Mouse (Mus musculus) lung, embryonic 16.5 days (tissue): ENCODE results near the gene Ankrd12. TPM values are rescaled to one million over a fixed set of nuclear protein-coding genes. Genes with fewer than 3 reads are reported as not detected.

ENCODE experiments used
- ATAC-seq: fragments of 200-750 bp; cut with Nextera tagmentation; 2 replicates; pipeline ENCODE4 v1.8.0; 2017; ENCODE audit warnings: low read depth, mild to moderate bottlenecking, moderate library complexity
- H3K27ac ChIP-seq: fragments of 300-500 bp; sonication (generic); 2 replicates; pipeline ENCODE4 v1.5.1; 2014; ENCODE audit warnings: mild to moderate bottlenecking, control low read depth, low read length
- H3K27me3 ChIP-seq: fragments of 300-500 bp; sonication (generic); 2 replicates; pipeline ENCODE4 v1.6.1; 2014; ENCODE audit warnings: low read depth, low read length, mixed read lengths; ENCODE audit not compliant: control insufficient read depth, insufficient read depth
- H3K36me3 ChIP-seq: fragments of 300-500 bp; sonication (generic); 2 replicates; pipeline ENCODE4 v1.6.1; 2014; ENCODE audit warnings: low read length; ENCODE audit not compliant: control insufficient read depth, insufficient read depth
- H3K4me1 ChIP-seq: fragments of 300-500 bp; sonication (generic); replicated peaks from 2 replicates; pipeline ENCODE4 v1.6.1; 2014; ENCODE audit warnings: low read length, mixed read lengths; ENCODE audit not compliant: control insufficient read depth, insufficient read depth
- H3K4me2 ChIP-seq: fragments of 300-500 bp; sonication (generic); 2 replicates; pipeline ENCODE4 v1.6.1; 2014; ENCODE audit warnings: low read depth, low read length, control low read depth
- H3K4me3 ChIP-seq: fragments of 300-500 bp; sonication (generic); 2 replicates; pipeline ENCODE4 v1.5.1; 2014; ENCODE audit warnings: mild to moderate bottlenecking, low read length, control low read depth
- H3K9ac ChIP-seq: fragments of 300-500 bp; sonication (generic); 2 replicates; pipeline ENCODE4 v1.6.1; 2014; ENCODE audit warnings: low read length, control low read depth
- H3K9me3 ChIP-seq: fragments of 300-500 bp; sonication (generic); 2 replicates; pipeline ENCODE4 v1.6.1; 2016; ENCODE audit warnings: low read length; ENCODE audit not compliant: control insufficient read depth
- WGBS: fragments of 180-500 bp; shearing (Covaris S2); extraction: QIAGEN DNeasy Blood & Tissue Kit; methylation state at CpG from one replicate; pipeline ENCODE4 v1.1.7; 2014; 5-methylcytosine and 5-hydroxymethylcytosine counted together
- polyA plus RNA-seq: library from polyadenylated mRNA; unstranded; fragments of >200 nt; fragmentation: Nextera tagmentation; extraction: Ambion mirVana; gene quantifications from 2 replicates; pipeline ENCODE4 v1.2.1, GENCODE M21; 2015

Gene Ankrd12
- polyA plus RNA-seq, 1 experiment from 2014 or later = 20.7 TPM

GRCm38 (mm10) chr17:65916135-65916668, 160.7 kb downstream of the Ankrd12 start:
- Histone ChIP-seq H3K4me3 (no peak overlapping the region; the same call in 1 of the 2 replicates), H3K9me3 (no peaks in the 10 kb centered on the region), H3K9ac (peak overlapping the region; percentile 55), H3K36me3 (no peaks in the 10 kb centered on the region), H3K27me3 (no peaks in the 10 kb centered on the region), H3K4me1 (peaks cover 11% of the 10 kb centered on the region), H3K4me2 (peak overlapping the region; percentile 45), H3K27ac (peak overlapping the region; percentile 98)
- 25% methylated on average over 8 of the region's 8 CpGs for WGBS
- peak; percentile 96 for ATAC-seq

Other genes starting within 250 kb of the Ankrd12 start
- 95.4 and 101 TPM in 2 replicates for gene Ralbp1, start 191.3 kb downstream of the Ankrd12 start, polyA plus RNA-seq
- gene Twsg1, start 125.9 kb downstream of the Ankrd12 start, polyA plus RNA-seq = 126 and 129 TPM in 2 replicates
- 298 and 312 TPM in 2 replicates for gene Ndufv2, start 24.5 kb upstream of the Ankrd12 start, polyA plus RNA-seq
- gene Washc1, start 34.5 kb upstream of the Ankrd12 start, polyA plus RNA-seq = 38.6 and 41.2 TPM in 2 replicates
- 20.2 and 23.9 TPM in 2 replicates for gene Ddx11, start 46.4 kb upstream of the Ankrd12 start, polyA plus RNA-seq